Mouse (Mus musculus) neutrophil, adult 5-6 weeks (primary cell): ENCODE measurements around the gene Il34. TPM values are rescaled to one million over a fixed set of nuclear protein-coding genes. Genes with fewer than 3 reads are reported as not detected.

ENCODE experiments used
- ATAC-seq: fragments of 151-379, 151-347 bp; 2 replicates; pipeline ENCODE4 v1.8.0; 2017; ENCODE audit warnings: mild to moderate bottlenecking, moderate TSS enrichment; ENCODE audit not compliant: insufficient number of reproducible peaks, poor library complexity, low FRiP score, severe bottlenecking; ENCODE audit errors: extremely low read depth
- total RNA-seq: library from RNA; stranded (forward); fragments of 200-1000 nt; gene quantifications from 2 replicates; pipeline ENCODE4 v1.2.3, GENCODE M21; 2017

The Il34 gene
- total RNA-seq, 1 experiment from 2014 or later: not detected

DNA sequence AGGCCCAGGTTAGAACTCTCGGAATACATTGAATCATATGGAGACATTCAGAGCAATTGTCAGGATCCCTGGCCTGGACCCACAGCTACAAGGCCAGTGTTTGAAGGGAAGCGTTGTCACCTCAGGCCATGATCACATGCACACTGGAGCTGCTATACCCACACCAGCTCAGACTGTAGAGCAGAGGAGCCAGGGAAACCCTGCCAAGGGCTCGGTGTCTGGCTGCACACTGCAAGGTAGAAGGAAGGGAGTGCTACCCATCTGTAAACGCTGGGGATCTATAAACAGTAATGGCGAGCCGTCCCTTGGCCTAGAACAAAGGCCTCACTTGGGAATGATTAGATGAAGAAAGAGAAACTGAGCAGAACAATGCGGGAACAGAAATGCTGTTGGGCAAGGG is 106.2 kb downstream of the Il34 start:
- no peak for ATAC-seq

DNA sequence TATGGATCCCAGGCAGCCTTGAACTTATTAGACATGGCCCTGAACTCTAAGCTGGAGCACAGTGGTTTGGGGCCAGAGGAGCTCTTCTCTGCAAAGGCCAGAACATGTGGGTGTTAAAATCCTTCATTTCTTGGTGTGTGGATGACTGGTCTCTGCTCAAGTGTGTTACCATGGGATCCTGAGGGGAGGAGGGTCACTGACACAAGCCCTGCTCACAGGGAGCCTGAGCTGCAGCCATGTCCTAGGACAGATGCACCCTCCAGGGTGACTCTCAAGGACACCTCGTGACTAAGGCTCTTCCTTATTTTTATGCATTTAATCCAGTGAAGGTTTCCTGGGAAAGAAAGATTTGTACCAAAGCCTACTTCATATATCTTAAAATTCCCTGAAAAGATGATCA is 107.6 kb downstream of the Il34 start:
- ATAC-seq: no peak

DNA sequence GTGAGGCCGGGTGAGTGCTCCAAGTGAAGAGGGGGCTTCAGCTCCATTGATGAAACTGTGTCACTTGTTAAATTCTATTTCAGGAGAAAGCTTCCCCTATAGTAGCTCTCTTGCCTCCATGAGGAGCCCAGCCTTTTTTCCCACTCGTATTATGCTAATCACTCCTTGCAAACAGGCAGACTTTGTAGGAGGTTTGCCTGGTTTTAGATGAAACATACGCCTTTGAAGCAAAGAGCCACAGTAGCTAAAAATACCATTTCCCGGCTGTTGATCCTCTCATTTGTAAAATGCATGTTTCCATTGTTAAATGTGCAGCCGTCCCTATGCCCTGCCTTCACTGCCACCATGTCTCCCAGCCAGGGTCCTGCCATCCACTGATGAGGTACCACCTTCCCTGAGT is 108.2 kb downstream of the Il34 start:
- ATAC-seq: no peak

DNA sequence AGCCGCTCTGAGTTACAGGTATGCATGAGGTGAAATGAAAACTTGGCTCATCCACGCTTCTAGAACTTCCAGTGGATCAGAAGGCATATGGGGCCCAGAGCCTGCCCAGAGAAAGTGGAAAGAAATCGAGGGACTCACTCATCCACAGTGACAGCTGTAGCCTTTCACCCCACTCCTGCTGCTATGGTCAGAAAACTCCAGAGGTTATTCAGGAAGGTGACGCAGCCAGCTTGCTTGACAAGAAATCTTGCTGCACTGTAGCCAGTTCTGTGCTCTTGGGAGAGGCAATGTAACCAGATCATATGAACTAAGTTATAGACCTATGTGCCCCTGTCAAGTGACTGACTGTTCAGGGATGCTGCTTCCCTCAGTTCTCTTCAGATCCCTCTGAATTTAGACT is 109.7 kb downstream of the Il34 start:
- ATAC-seq: no peak

DNA sequence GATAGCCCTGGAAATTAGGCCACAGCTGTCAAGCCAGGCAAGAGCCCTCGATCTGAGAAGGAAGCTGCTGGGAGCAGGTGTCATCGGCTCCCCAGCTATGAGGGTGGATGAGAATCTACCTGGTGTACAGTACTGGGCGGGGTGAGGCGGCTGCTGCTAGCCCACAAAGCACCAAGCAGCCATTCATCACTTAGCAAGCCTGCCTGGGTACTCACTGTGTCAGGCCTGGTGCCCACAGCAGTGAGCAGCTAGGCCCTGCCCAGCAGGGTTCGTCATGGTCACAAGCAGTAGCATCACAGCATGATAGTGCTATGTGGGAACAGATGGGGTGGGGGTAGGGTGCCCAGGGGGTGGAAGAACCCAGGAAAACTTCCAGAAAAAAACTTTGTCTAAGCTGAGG is 110.3 kb downstream of the Il34 start:
- ATAC-seq: no peak

DNA sequence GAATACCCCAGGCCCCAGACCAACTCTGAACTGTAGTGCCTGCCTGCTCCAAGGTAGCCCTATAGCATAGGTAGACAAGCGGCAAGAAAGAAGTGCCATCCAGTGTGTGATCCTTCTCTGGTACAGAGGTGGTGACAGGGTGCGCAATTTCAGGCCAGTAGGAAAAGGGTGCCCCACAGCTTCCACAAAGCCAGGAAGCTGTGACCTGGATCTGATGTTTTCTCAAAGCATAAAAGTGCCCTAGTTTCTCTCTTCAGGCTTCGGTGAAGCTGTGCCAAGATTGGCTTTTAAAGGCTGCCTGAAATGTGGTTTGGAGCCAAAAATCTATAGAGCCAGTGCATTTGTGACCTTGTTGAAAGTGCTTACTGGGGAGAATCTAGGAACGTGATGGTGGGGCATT is 110.9 kb downstream of the Il34 start:
- ATAC-seq: no peak

DNA sequence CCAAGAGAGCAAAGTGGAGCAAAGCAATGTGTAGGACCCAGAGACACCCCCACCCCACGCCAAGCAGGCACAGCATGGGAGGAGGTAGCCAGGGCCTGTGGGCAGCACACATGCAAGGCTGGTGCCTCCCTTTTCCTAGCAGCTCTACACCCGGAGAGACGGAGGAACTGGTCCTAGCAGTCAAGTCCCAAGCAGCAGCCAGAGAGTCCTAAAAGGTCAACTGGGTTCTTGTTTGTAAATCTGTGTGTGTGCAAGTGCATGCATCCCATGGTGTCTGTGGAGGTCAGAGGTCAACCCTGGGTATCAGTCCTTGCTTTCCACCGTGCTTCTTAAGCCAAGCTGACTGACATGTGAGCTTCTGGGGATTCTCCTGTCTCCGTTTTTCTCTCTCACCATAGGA is 111.5 kb downstream of the Il34 start:
- no peak for ATAC-seq

Other genes with a start within 250 kb of the Il34 start
- gene Vac14, start 187.3 kb downstream of the Il34 start, total RNA-seq: 23.2 and 26.2 TPM in 2 replicates
- gene Mtss1l, start 84.4 kb downstream of the Il34 start, total RNA-seq: 0.70 and 0.86 TPM in 2 replicates
- 53.1 and 57.5 TPM in 2 replicates for gene Cog4, start 40.7 kb upstream of the Il34 start, total RNA-seq
- 109 and 110 TPM in 2 replicates for gene Sf3b3, start 40.9 kb upstream of the Il34 start, total RNA-seq
- 9.3 and 9.8 TPM in 2 replicates for gene Fuk, start 96.6 kb upstream of the Il34 start, total RNA-seq
- gene St3gal2, start 114.0 kb upstream of the Il34 start, total RNA-seq: 3.1 and 6.3 TPM in 2 replicates
- gene Ddx19a, start 191.9 kb upstream of the Il34 start, total RNA-seq: 21.4 and 21.6 TPM in 2 replicates
- 10.5 and 11.5 TPM in 2 replicates for gene Ddx19b, start 225.8 kb upstream of the Il34 start, total RNA-seq
- 19.9 and 25.2 TPM in 2 replicates for gene Aars, start 227.2 kb upstream of the Il34 start, total RNA-seq